ENCODE assay signal across 12 mouse cellular contexts in the genomic region with DNA sequence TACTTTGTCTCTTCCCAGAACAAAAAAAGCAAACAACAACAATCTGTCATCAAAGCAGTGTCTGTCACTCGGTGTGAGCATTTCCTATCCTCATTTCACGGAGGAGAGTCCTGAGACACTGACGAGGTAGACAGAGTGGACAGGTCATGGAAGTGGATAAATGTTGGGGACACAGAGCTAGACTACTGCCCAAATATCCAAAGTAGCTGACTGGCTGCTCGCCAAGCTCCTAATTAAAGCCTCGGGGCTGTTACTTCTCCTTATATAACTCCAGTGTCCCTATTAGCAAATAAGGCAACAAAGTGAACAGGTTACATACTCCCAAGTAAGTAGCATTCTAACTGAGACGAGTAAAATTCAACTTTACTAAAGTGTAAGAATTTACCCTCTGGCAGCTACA. TPM values are rescaled to one million over a fixed set of nuclear protein-coding genes. Genes with fewer than 3 reads are reported as not detected.
A peak's percentile ranks its signal among the peaks of the same experiment; 100 is the strongest.
DNase-seq lines count a peak whose midpoint lies in the region; ATAC-seq and TF ChIP-seq lines count a peak whose summit lies in the region.
"Had no signal": no experiment of that assay in that cellular context is flagged by ENCODE, and none has a peak within 500 bp of the region (broad histone marks: within the 10 kb centered on the region; RNA-seq: fewer than 3 reads in every experiment).

No protein-coding gene starts in this region.

- ATAC-seq in kidney, embryonic 14.5 days (ENCODE audit: low FRiP score, low TSS enrichment), result no peak
- ATAC-seq: intestine, embryonic 15.5 days had no signal

- no peak for TF ChIP-seq CTCF in cerebellum, adult 2 months (IDR thresholded peaks at IDR 0.05; ENCODE audit: borderline replicate concordance, insufficient read depth, low read depth, low read length)

- peaks cover 37% of the 10 kb centered on the region for H3K36me3 ChIP-seq in kidney, embryonic 14.5 days (ENCODE audit: control insufficient read depth, insufficient read depth, low read length)

- peak; percentile 28 for DNase-seq in cerebellum, adult 11-12 months
- DNase-seq in cerebellum, postnatal 4 days (ENCODE audit: low spot score in 2 of 2), result no peak
- DNase-seq in kidney, postnatal 14 days, result peak; percentile 17
- peak; percentile 39 to 42 for DNase-seq in cerebellum, adult 2 months
- peak; percentile 23 to 26 for DNase-seq in kidney, postnatal 4 days
- DNase-seq in adrenal gland, postnatal 14 days, result no peak
- DNase-seq in frontal cortex, adult 2 months (ENCODE audit: extremely low spot score in 1 of 2, low spot score in 1 of 2), result no peak
- DNase-seq: adrenal gland, adult 8-10 months; thymus, postnatal 25 days had no signal

- no peak overlapping the region for H3K9ac ChIP-seq in kidney, embryonic 14.5 days (ENCODE audit: low read depth, low read length)
- H3K9ac ChIP-seq: intestine, embryonic 15.5 days; liver, embryonic 15.5 days had no signal

- H3K27me3 ChIP-seq in kidney, embryonic 14.5 days (ENCODE audit: control insufficient read depth, insufficient read depth, low read length), result no peaks in the 10 kb centered on the region
- no peaks in the 10 kb centered on the region for H3K27me3 ChIP-seq in cerebellum, adult 2 months (ENCODE audit: control insufficient read depth, insufficient read depth, low read length)
- H3K27me3 ChIP-seq: intestine, embryonic 15.5 days had no signal

- 59% methylated on average over 6 of the region's 6 CpGs for WGBS in kidney, embryonic 14.5 days
- WGBS in cerebellum, adult 2 months, result 53% methylated on average over 6 of the region's 6 CpGs

- H3K4me3 ChIP-seq in kidney, embryonic 14.5 days (ENCODE audit: low read length), result no peak overlapping the region
- no peak overlapping the region for H3K4me3 ChIP-seq in cerebellum, adult 2 months (replicated peaks; ENCODE audit: insufficient read depth, low read depth, low read length)
- H3K4me3 ChIP-seq: intestine, embryonic 15.5 days; liver, embryonic 15.5 days had no signal

- no peak for TF ChIP-seq POLR2A in cerebellum, adult 2 months (IDR thresholded peaks at IDR 0.05; ENCODE audit: borderline replicate concordance, insufficient read depth, low read length)

- H3K9me3 ChIP-seq in kidney, embryonic 14.5 days (ENCODE audit: control insufficient read depth, low read length), result no peaks in the 10 kb centered on the region
- H3K9me3 ChIP-seq: intestine, embryonic 15.5 days; liver, embryonic 15.5 days had no signal

- H3K27ac ChIP-seq in kidney, embryonic 14.5 days (ENCODE audit: low read depth, low read length), result no peak overlapping the region
- no peak overlapping the region for H3K27ac ChIP-seq in cerebellum, adult 2 months (ENCODE audit: insufficient read depth, low read length)
- H3K27ac ChIP-seq: intestine, embryonic 15.5 days; liver, embryonic 15.5 days had no signal

- H3K4me1 ChIP-seq in kidney, embryonic 14.5 days (ENCODE audit: control insufficient read depth, insufficient read depth, low read length), result peaks cover 6% of the 10 kb centered on the region; the same call in 1 of the 2 replicates
- no peaks in the 10 kb centered on the region; the same call in 1 of the 2 replicates for H3K4me1 ChIP-seq in cerebellum, adult 2 months (ENCODE audit: control insufficient read depth, insufficient read depth, low read length)

- H3K4me2 ChIP-seq in kidney, embryonic 14.5 days (replicated peaks; ENCODE audit: low read depth, low read length), result no peak overlapping the region
- H3K4me2 ChIP-seq: intestine, embryonic 15.5 days; liver, embryonic 15.5 days had no signal

RNA-seq across cellular contexts. Expression of a gene that starts 2.8 kb away (rescaled TPM):
- 22.4 and 29.4 TPM in 2 replicates for polyA plus RNA-seq in kidney, embryonic 14.5 days (2014; fragmentation: Nextera tagmentation; extraction: Ambion mirVana)
- 48.3 and 55.7 TPM in 2 replicates for polyA plus RNA-seq in cerebellum, adult 2 months (2012; rRNA removed)
- 16.7 and 24.9 TPM in 2 replicates for total RNA-seq in adrenal gland, postnatal 14 days (2021)
- 60.0 and 65.4 TPM in 2 replicates for polyA plus RNA-seq in frontal cortex, adult 2 months (2012; rRNA removed)

RNA-seq across cellular contexts. Expression of a gene that starts 29.0 kb away (rescaled TPM):
- polyA plus RNA-seq in kidney, embryonic 14.5 days (2014; fragmentation: Nextera tagmentation; extraction: Ambion mirVana), result 67.7 and 110 TPM in 2 replicates
- 90.5 and 94.9 TPM in 2 replicates for polyA plus RNA-seq in cerebellum, adult 2 months (2012; rRNA removed)
- 123 and 132 TPM in 2 replicates for total RNA-seq in adrenal gland, postnatal 14 days (2021)
- polyA plus RNA-seq in frontal cortex, adult 2 months (2012; rRNA removed), result 71.2 and 75.4 TPM in 2 replicates

RNA-seq across cellular contexts. Expression of a gene that starts 54.9 kb away (rescaled TPM):
- not detected in 2 replicates for polyA plus RNA-seq in kidney, embryonic 14.5 days (2014; fragmentation: Nextera tagmentation; extraction: Ambion mirVana)
- polyA plus RNA-seq in cerebellum, adult 2 months (2012; rRNA removed), result 0.06 and 0.07 TPM in 2 replicates
- not detected in 2 replicates for total RNA-seq in adrenal gland, postnatal 14 days (2021)
- polyA plus RNA-seq in frontal cortex, adult 2 months (2012; rRNA removed), result 0.11 and 0.32 TPM in 2 replicates
- polyA plus RNA-seq: intestine, embryonic 15.5 days; liver, embryonic 15.5 days had no signal

Comparison
In these comparisons a context has a peak if more than half of its experiments do, and no peak if none do; other contexts are left out.
1. DNase-seq: peak in cerebellum, adult 11-12 months (single experiment), kidney, postnatal 14 days (single experiment), cerebellum, adult 2 months (2 of 2) and kidney, postnatal 4 days (2 of 2); none in cerebellum, postnatal 4 days (0 of 2), adrenal gland, postnatal 14 days (single experiment) and frontal cortex, adult 2 months (0 of 2).